Mouse (Mus musculus): ENCODE measurements around the gene Catsperg1. TPM values are rescaled to one million over a fixed set of nuclear protein-coding genes. Genes with fewer than 3 reads are reported as not detected.
A peak's percentile ranks its signal among the peaks of the same experiment; 100 is the strongest.
"Not testable (repeated sequence)": the region's sequence is repeated elsewhere in the genome, so short reads cannot be mapped to it uniquely, and the experiment has no call there.

Catsperg1 gene
- polyA plus RNA-seq, 1 experiment from 2014 or later: 0.19 TPM

DNA sequence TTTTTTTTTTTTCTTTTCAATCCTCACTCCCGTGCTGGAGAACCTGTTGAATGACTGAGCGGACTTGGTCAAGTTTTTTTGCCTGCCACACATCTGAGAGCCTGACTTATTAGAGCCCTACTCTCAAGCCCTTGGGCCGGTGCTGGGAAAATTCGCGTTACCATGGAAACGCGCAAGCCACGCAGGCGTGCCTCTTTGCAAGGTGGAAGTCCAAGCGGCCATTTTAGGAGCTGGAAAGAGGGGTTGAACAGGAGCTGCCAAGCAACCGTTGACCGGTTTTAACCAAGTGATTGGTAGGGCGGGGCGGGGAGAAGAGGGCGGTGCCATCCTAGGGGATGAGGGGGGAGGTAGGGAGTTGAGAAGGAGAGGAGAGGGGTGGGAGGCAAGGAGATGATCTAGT lies 1.0 kb upstream of the Catsperg1 start:
- Histone ChIP-seq H3K4me2 (ENCODE audit: low read depth, low read length) (no peak overlapping the region), H3K4me3 (ENCODE audit: low read depth, low read length) (no peak overlapping the region), H3K9me3 (ENCODE audit: control insufficient read depth, low read length) (peaks cover 7% of the 10 kb centered on the region), H3K4me1 (ENCODE audit: control insufficient read depth, insufficient read depth, low read length) (0 out of 2 replicates have a peak, but pooled peaks cover 3% of the 10 kb centered on the region), H3K36me3 (ENCODE audit: control insufficient read depth, insufficient read depth, low read length) (no peaks in the 10 kb centered on the region), H3K9ac (ENCODE audit: low read depth, low read length) (no peak overlapping the region), H3K27me3 (replicated peaks; ENCODE audit: control insufficient read depth, insufficient read depth, low read length) (peaks cover 6% of the 10 kb centered on the region; the same call in 1 of the 2 replicates), H3K27ac (replicated peaks; ENCODE audit: low read depth, low read length) (no peak overlapping the region)
- ATAC-seq (ENCODE audit: low read depth): no peak
- 44% methylated on average over 15 of the region's 15 CpGs for WGBS
- no peak for DNase-seq (ENCODE audit: low spot score)

- WGBS: 67% methylated on average over 2 of the region's 2 CpGs
- Histone ChIP-seq H3K4me3 (ENCODE audit: low read depth, low read length) (peak overlapping the region; percentile 15; the same call in 1 of the 2 replicates), H3K27ac (replicated peaks; ENCODE audit: low read depth, low read length) (no peak overlapping the region), H3K9me3 (ENCODE audit: control insufficient read depth, low read length) (0 out of 2 replicates have a peak, but pooled peaks cover 1% of the 10 kb centered on the region), H3K36me3 (ENCODE audit: control insufficient read depth, insufficient read depth, low read length) (no peaks in the 10 kb centered on the region), H3K9ac (ENCODE audit: low read depth, low read length) (no peak overlapping the region), H3K27me3 (replicated peaks; ENCODE audit: control insufficient read depth, insufficient read depth, low read length) (peaks cover 6% of the 10 kb centered on the region; the same call in 1 of the 2 replicates), H3K4me1 (ENCODE audit: control insufficient read depth, insufficient read depth, low read length) (0 out of 2 replicates have a peak, but pooled peaks cover 3% of the 10 kb centered on the region), H3K4me2 (ENCODE audit: low read depth, low read length) (0 out of 2 replicates have a peak overlapping the region, but pooled peaks have one; percentile 47)
- DNase-seq (ENCODE audit: low spot score) (no peak), ATAC-seq (ENCODE audit: low read depth) (no peak)
Observed at GRCm38 (mm10) chr7:29214236-29214635, 401 bp upstream of the Catsperg1 start.

DNA sequence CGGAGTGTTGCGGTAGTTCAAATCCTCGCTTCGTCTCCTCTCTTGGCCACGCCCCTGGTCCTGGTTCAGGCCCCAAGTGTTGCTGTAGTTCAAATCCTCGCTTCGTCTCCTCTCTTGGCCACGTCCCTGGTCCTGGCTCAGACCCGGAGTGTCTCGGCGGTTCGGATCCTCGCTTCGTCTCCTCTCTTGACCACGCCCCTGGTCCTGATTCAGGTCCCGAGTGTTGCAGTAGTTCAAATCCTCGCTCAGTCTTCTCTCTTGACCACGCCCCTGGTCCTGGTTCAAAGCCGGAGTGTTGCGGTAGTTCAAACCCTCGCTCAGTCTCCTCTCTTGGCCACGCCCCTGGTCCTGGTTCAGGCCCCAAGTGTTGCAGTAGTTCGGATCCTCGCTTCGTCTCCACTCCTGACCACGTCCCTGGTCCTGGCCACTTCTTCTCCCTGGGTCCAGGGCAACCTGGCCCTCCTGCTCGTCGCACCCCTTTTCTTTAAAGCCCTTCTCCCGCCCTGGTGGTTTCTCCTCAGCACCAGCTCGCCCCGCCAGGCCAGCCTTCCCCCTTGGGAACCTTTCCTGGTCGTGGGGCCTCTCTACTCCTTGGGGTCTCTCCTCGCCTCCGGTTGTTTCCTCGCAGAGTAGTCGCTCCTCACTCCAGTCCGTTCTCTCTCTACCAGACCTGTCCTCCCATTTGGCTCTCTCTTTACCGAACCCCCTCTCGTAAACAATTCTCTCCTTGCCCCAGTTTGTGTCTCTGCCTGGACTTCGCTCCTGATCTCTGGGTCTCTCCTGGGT lies 867 bp downstream of the Catsperg1 start:
- not testable (repeated sequence) for DNase-seq (ENCODE audit: low spot score); H3K27ac ChIP-seq (replicated peaks; ENCODE audit: low read depth, low read length); ATAC-seq (ENCODE audit: low read depth); H3K4me1 ChIP-seq (ENCODE audit: control insufficient read depth, insufficient read depth, low read length); H3K27me3 ChIP-seq (replicated peaks; ENCODE audit: control insufficient read depth, insufficient read depth, low read length); H3K9ac ChIP-seq (ENCODE audit: low read depth, low read length); H3K36me3 ChIP-seq (ENCODE audit: control insufficient read depth, insufficient read depth, low read length); H3K9me3 ChIP-seq (ENCODE audit: control insufficient read depth, low read length)
- Histone ChIP-seq H3K4me2 (ENCODE audit: low read depth, low read length) (peak overlapping the region; percentile 47), H3K4me3 (ENCODE audit: low read depth, low read length) (peak overlapping the region; percentile 15)
- 20% methylated on average over 40 of the region's 40 CpGs for WGBS

DNA sequence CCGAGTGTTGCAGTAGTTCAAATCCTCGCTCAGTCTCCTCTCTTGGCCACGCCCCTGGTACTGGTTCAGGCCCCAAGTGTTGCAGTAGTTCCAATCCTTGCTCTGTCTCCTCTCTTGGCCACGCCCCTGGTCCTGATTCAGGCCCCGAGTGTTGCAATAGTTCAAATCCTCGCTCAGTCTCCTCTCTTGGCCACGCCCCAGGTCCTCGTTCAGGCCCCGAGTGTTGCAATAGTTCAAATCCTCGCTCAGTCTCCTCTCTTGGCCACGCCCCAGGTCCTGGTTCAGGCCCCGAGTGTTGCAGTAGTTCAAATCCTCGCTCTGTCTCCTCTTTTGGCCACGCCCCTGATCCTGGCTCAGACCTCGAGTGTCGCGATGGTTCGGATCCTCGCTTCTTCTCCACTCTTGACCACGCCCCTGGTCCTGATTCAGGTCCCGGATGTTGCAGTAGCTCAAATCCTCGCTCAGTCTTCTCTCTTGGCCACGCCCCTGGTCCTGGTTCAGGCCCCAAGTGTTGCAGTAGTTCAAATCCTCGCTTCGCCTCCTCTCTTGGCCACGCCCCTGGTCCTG lies 1.6 kb downstream of the Catsperg1 start:
- H3K9me3 ChIP-seq (ENCODE audit: control insufficient read depth, low read length): no peaks in the 10 kb centered on the region
- no peak for ATAC-seq (ENCODE audit: low read depth)
- H3K27me3 ChIP-seq (replicated peaks; ENCODE audit: control insufficient read depth, insufficient read depth, low read length): peaks cover 6% of the 10 kb centered on the region; the same call in 1 of the 2 replicates
- no peak for DNase-seq (ENCODE audit: low spot score)
- 0 out of 2 replicates have a peak, but pooled peaks cover 3% of the 10 kb centered on the region for H3K4me1 ChIP-seq (ENCODE audit: control insufficient read depth, insufficient read depth, low read length)
- 16% methylated on average over 26 of the region's 26 CpGs for WGBS
- H3K36me3 ChIP-seq (ENCODE audit: control insufficient read depth, insufficient read depth, low read length): no peaks in the 10 kb centered on the region
- no peak overlapping the region for H3K27ac ChIP-seq (replicated peaks; ENCODE audit: low read depth, low read length)
- peak overlapping the region; percentile 58 for H3K4me2 ChIP-seq (ENCODE audit: low read depth, low read length)
- H3K9ac ChIP-seq (ENCODE audit: low read depth, low read length): no peak overlapping the region
- no peak overlapping the region; the same call in 1 of the 2 replicates for H3K4me3 ChIP-seq (ENCODE audit: low read depth, low read length)

- H3K4me3 ChIP-seq (ENCODE audit: low read depth, low read length): peak overlapping the region; percentile 41
- peak overlapping the region; percentile 58 for H3K4me2 ChIP-seq (ENCODE audit: low read depth, low read length)
- no peaks in the 10 kb centered on the region for H3K9me3 ChIP-seq (ENCODE audit: control insufficient read depth, low read length)
- H3K36me3 ChIP-seq (ENCODE audit: control insufficient read depth, insufficient read depth, low read length): no peaks in the 10 kb centered on the region
- H3K27ac ChIP-seq (replicated peaks; ENCODE audit: low read depth, low read length): peak overlapping the region; percentile 67
- 3% methylated on average over 34 of the region's 34 CpGs for WGBS
- DNase-seq (ENCODE audit: low spot score) (peak; percentile 92), ATAC-seq (ENCODE audit: low read depth) (peak; percentile 88)
- H3K27me3 ChIP-seq (replicated peaks; ENCODE audit: control insufficient read depth, insufficient read depth, low read length): peaks cover 6% of the 10 kb centered on the region; the same call in 1 of the 2 replicates
- H3K4me1 ChIP-seq (ENCODE audit: control insufficient read depth, insufficient read depth, low read length): 0 out of 2 replicates have a peak, but pooled peaks cover 3% of the 10 kb centered on the region
- H3K9ac ChIP-seq (ENCODE audit: low read depth, low read length): peak overlapping the region; percentile 42; the same call in 1 of the 2 replicates
Observed at GRCm38 (mm10) chr7:29211415-29212198, 2.2 kb downstream of the Catsperg1 start.

- not testable (repeated sequence) for H3K9me3 ChIP-seq (ENCODE audit: control insufficient read depth, low read length); H3K27me3 ChIP-seq (replicated peaks; ENCODE audit: control insufficient read depth, insufficient read depth, low read length); ATAC-seq (ENCODE audit: low read depth); H3K36me3 ChIP-seq (ENCODE audit: control insufficient read depth, insufficient read depth, low read length); H3K4me1 ChIP-seq (ENCODE audit: control insufficient read depth, insufficient read depth, low read length)
- H3K4me2 ChIP-seq (ENCODE audit: low read depth, low read length): peak overlapping the region; percentile 58
- 21% methylated on average over 15 of the region's 15 CpGs for WGBS
- H3K27ac ChIP-seq (replicated peaks; ENCODE audit: low read depth, low read length): peak overlapping the region; percentile 67
- H3K9ac ChIP-seq (ENCODE audit: low read depth, low read length): peak overlapping the region; percentile 42; the same call in 1 of the 2 replicates
- DNase-seq (ENCODE audit: low spot score): peak; percentile 13
- peak overlapping the region; percentile 41 for H3K4me3 ChIP-seq (ENCODE audit: low read depth, low read length)
Observed at GRCm38 (mm10) chr7:29211013-29211412, 2.8 kb downstream of the Catsperg1 start.

DNA sequence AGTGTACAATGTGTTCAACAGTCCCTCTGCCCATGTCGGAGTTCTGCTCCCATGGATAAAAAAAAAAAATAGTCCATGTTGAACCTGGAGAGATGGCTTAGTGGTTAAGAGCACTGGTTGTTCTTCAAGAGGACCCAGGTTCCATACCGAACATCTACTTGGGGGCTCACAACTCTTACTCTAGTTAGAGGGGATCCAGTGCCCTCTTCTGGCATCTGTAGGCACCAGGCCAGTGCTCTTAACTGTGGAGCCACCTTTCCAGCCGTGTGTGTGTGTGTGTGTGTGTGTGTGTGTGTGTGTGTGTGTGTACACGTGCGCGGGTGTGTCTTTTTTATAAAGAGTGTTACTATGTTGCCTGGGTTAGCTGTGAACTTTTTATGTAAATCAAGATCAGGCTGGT lies 11.3 kb downstream of the Catsperg1 start:
- Histone ChIP-seq H3K27me3 (replicated peaks; ENCODE audit: control insufficient read depth, insufficient read depth, low read length) (no peaks in the 10 kb centered on the region), H3K27ac (replicated peaks; ENCODE audit: low read depth, low read length) (no peak overlapping the region), H3K4me3 (ENCODE audit: low read depth, low read length) (no peak overlapping the region), H3K4me1 (ENCODE audit: control insufficient read depth, insufficient read depth, low read length) (no peaks in the 10 kb centered on the region), H3K9ac (ENCODE audit: low read depth, low read length) (no peak overlapping the region), H3K4me2 (ENCODE audit: low read depth, low read length) (no peak overlapping the region), H3K36me3 (ENCODE audit: control insufficient read depth, insufficient read depth, low read length) (no peaks in the 10 kb centered on the region), H3K9me3 (ENCODE audit: control insufficient read depth, low read length) (no peaks in the 10 kb centered on the region)
- 82% methylated on average over 6 of the region's 6 CpGs for WGBS
- no peak for ATAC-seq (ENCODE audit: low read depth)
- DNase-seq (ENCODE audit: low spot score): no peak

DNA sequence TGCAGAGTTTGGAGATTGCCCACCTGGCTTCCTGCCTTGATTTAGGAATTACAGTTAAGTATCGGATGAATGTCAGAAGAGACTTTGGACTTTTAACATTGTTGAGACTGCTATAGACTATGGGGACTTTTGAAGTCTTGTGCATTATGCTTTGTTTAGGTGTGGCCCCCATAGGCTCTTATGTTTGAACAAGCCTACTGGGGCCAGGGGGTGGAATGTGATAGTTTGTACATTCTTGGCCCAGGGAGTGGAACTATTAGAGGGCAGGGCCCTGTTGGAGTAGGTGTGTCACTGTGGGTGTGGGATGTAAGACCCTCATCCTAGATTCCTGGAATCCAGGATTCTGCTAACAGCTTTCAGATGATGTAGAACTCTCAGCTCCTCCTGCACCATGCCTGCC lies 19.6 kb downstream of the Catsperg1 start:
- not testable (repeated sequence) for H3K27ac ChIP-seq (replicated peaks; ENCODE audit: low read depth, low read length); ATAC-seq (ENCODE audit: low read depth); H3K4me1 ChIP-seq (ENCODE audit: control insufficient read depth, insufficient read depth, low read length); DNase-seq (ENCODE audit: low spot score); H3K4me2 ChIP-seq (ENCODE audit: low read depth, low read length); H3K9ac ChIP-seq (ENCODE audit: low read depth, low read length); H3K4me3 ChIP-seq (ENCODE audit: low read depth, low read length); H3K9me3 ChIP-seq (ENCODE audit: control insufficient read depth, low read length); H3K36me3 ChIP-seq (ENCODE audit: control insufficient read depth, insufficient read depth, low read length); H3K27me3 ChIP-seq (replicated peaks; ENCODE audit: control insufficient read depth, insufficient read depth, low read length)
- WGBS: 100% methylated on average over 1 of the region's 1 CpGs
